Mouse (Mus musculus): Measurements from ENCODE around the gene Ppp3ca. TPM values are rescaled to one million over a fixed set of nuclear protein-coding genes. Genes with fewer than 3 reads are reported as not detected.

Ppp3ca gene
- total and polyA plus RNA-seq, 2 experiments from 2014 or later, result 159 to 184 TPM

DNA sequence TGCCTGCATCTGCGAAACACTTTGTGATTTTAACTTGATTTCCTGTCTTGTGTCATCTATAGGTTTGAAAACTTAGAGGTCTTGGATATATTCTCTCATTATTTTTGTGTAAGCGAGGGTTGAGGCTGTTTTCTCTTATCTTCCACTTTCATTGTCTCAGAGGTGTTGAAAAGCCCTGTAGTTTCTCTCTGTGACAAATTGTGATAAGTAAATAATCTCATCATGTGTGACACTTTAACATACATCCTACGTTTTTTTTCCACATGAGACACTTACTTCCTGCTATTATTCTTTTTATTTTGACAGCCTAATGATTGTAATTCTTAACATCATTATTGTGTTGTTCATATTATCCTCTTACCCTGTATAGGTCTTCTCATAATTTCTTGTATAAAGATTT, 140.3 kb downstream of the Ppp3ca start:
- Histone ChIP-seq H3K4me2 (ENCODE audit: low read depth, low read length, poor library complexity, severe bottlenecking) (no peak overlapping the region), H3K27me3 (ENCODE audit: insufficient read depth, low read length) (no peaks in the 10 kb centered on the region), H3K9ac (replicated peaks; ENCODE audit: low read length, poor library complexity, severe bottlenecking) (no peak overlapping the region), H3K4me1 (ENCODE audit: insufficient read depth, low read length) (no peaks in the 10 kb centered on the region), H3K27ac (ENCODE audit: low read depth, low read length) (no peak overlapping the region), H3K9me3 (ENCODE audit: low read length) (no peaks in the 10 kb centered on the region), H3K4me3 (ENCODE audit: low read depth, low read length) (no peak overlapping the region), H3K36me3 (ENCODE audit: insufficient read depth, low read length) (no peaks in the 10 kb centered on the region)
- WGBS, result 51% methylated on average over 3 of the region's 3 CpGs
- DNase-seq (ENCODE audit: low spot score), result no peak
- ATAC-seq (ENCODE audit: low FRiP score), result no peak
- TF ChIP-seq CTCF (IDR thresholded peaks at IDR 0.05), result no peak

DNA sequence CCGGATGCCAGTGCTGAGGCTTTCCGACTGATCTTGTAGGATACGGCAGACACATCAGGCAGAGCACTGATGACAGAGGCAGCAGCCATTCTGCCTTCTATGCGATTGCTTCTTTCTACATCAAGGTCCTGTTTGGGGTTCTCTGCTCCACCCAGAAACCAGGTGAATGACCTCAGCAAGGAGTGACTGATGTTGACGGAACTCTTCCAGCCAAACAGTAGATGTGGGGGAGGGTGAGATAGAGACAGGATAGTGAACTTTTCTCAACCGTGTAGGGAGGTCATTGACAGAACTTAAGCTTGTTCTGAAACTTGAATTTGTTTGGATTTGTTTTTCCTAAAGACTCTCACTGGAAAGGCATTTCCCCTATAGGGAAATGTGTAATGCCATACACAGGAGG, 142.2 kb downstream of the Ppp3ca start:
- H3K9ac ChIP-seq (replicated peaks; ENCODE audit: low read length, poor library complexity, severe bottlenecking), result no peak overlapping the region
- no peaks in the 10 kb centered on the region for H3K27me3 ChIP-seq (ENCODE audit: insufficient read depth, low read length)
- H3K4me1 ChIP-seq (ENCODE audit: insufficient read depth, low read length), result no peaks in the 10 kb centered on the region
- H3K4me3 ChIP-seq (ENCODE audit: low read depth, low read length), result no peak overlapping the region
- no peak overlapping the region for H3K4me2 ChIP-seq (ENCODE audit: low read depth, low read length, poor library complexity, severe bottlenecking)
- TF ChIP-seq CTCF (IDR thresholded peaks at IDR 0.05), result no peak
- 91% methylated on average over 6 of the region's 6 CpGs for WGBS
- no peak overlapping the region for H3K27ac ChIP-seq (ENCODE audit: low read depth, low read length)
- DNase-seq (ENCODE audit: low spot score) (no peak), ATAC-seq (ENCODE audit: low FRiP score) (no peak)
- H3K36me3 ChIP-seq (ENCODE audit: insufficient read depth, low read length), result no peaks in the 10 kb centered on the region
- no peaks in the 10 kb centered on the region for H3K9me3 ChIP-seq (ENCODE audit: low read length)

DNA sequence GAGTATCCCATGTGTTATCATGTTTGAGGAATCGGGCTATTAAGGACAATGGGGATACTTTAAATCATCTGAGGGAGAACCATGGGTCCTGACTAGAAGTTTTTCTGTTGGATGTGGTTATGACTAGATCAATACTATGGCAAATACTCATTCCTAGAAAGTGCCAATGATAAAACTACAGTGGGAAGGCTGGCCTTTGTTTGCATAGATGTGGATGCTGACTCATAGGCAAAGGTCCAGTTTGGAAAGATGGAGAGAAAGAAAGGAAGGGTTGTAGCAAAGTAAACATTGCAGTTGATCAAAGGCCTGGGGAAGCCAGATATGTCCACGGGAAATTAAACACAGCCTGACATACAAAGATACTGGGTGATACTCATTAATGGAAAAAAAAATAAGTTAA, 142.9 kb downstream of the Ppp3ca start:
- Histone ChIP-seq H3K4me2 (ENCODE audit: low read depth, low read length, poor library complexity, severe bottlenecking) (no peak overlapping the region), H3K9ac (replicated peaks; ENCODE audit: low read length, poor library complexity, severe bottlenecking) (no peak overlapping the region), H3K4me3 (ENCODE audit: low read depth, low read length) (no peak overlapping the region), H3K9me3 (ENCODE audit: low read length) (no peaks in the 10 kb centered on the region), H3K36me3 (ENCODE audit: insufficient read depth, low read length) (no peaks in the 10 kb centered on the region), H3K27ac (ENCODE audit: low read depth, low read length) (no peak overlapping the region), H3K27me3 (ENCODE audit: insufficient read depth, low read length) (no peaks in the 10 kb centered on the region), H3K4me1 (ENCODE audit: insufficient read depth, low read length) (no peaks in the 10 kb centered on the region)
- TF ChIP-seq CTCF (IDR thresholded peaks at IDR 0.05), result no peak
- 88% methylated on average over 2 of the region's 2 CpGs for WGBS
- no peak for ATAC-seq (ENCODE audit: low FRiP score)
- no peak for DNase-seq (ENCODE audit: low spot score)

DNA sequence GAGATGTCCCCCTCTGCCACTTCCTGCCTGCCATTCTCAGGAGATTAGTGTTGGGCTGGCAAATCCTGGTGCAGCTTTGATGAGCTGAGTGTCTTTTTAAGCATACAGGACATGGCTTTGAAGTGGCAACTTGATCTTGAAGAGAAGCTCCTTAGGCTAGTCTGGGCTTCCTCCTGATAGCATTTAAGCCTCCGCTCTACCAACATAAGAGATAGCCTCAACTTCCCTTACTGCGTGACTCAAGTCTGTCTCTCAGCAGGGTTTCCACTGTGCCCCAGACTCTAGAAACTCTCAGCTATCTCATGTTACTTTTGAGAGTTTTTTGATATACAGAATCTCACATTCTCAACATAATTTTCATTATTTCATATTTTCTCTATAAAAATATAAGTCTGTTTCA, 144.0 kb downstream of the Ppp3ca start:
- H3K9ac ChIP-seq (replicated peaks; ENCODE audit: low read length, poor library complexity, severe bottlenecking), result no peak overlapping the region
- no peak for ATAC-seq (ENCODE audit: low FRiP score)
- DNase-seq (ENCODE audit: low spot score), result no peak
- H3K9me3 ChIP-seq (ENCODE audit: low read length), result no peaks in the 10 kb centered on the region
- H3K36me3 ChIP-seq (ENCODE audit: insufficient read depth, low read length), result no peaks in the 10 kb centered on the region
- 73% methylated on average over 2 of the region's 2 CpGs for WGBS
- no peak for TF ChIP-seq CTCF (IDR thresholded peaks at IDR 0.05)
- no peaks in the 10 kb centered on the region for H3K4me1 ChIP-seq (ENCODE audit: insufficient read depth, low read length)
- no peak overlapping the region for H3K27ac ChIP-seq (ENCODE audit: low read depth, low read length)
- no peak overlapping the region for H3K4me3 ChIP-seq (ENCODE audit: low read depth, low read length)
- H3K4me2 ChIP-seq (ENCODE audit: low read depth, low read length, poor library complexity, severe bottlenecking), result no peak overlapping the region
- H3K27me3 ChIP-seq (ENCODE audit: insufficient read depth, low read length), result no peaks in the 10 kb centered on the region

DNA sequence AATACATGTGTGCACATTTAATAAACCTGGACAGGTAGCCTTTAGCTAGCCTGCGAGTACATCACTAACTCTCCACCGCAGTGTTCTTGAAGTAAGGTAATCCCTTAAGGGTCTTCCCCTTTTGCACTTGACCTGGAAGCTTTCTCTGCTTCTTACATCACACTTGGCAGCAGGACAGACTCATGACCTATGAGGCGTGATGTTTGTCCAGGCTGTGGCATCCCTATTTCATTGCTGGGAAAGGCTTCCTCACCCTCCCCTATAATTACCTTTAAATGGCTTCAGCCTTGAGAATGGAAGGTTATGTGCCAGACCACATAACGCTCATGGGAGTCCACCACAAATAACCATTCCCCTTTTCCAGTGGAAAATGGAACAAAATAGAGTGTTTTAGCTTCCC, 145.0 kb downstream of the Ppp3ca start:
- no peaks in the 10 kb centered on the region for H3K36me3 ChIP-seq (ENCODE audit: insufficient read depth, low read length)
- no peak overlapping the region for H3K4me3 ChIP-seq (ENCODE audit: low read depth, low read length)
- WGBS, result 94% methylated on average over 4 of the region's 4 CpGs

DNA sequence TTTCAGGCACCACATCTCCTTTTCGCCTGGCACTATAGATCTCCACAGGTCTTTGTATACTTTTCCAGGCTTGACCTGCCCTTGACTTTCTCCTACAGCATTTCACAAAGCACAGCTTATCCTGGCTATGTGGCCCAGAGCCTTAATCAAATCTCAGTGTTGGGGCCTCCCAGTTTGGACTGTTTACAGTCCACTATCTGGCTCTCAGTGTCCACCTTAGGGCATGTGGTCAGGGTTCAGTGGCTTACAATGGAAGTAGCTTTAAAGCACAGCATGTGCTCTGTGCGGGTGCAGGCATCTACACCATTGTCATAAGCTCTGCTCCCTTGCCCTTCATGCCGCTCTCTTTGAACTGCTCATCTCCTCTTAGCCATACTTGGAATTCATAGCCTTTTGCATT, 146.4 kb downstream of the Ppp3ca start:
- 57% methylated on average over 3 of the region's 3 CpGs for WGBS

More for the DNA sequence above, 145.0 kb downstream of the Ppp3ca start:
- ATAC-seq (ENCODE audit: low FRiP score) (no peak), DNase-seq (ENCODE audit: low spot score) (no peak)
- Histone ChIP-seq H3K27me3 (ENCODE audit: insufficient read depth, low read length) (no peaks in the 10 kb centered on the region), H3K9ac (replicated peaks; ENCODE audit: low read length, poor library complexity, severe bottlenecking) (no peak overlapping the region), H3K4me2 (ENCODE audit: low read depth, low read length, poor library complexity, severe bottlenecking) (no peak overlapping the region), H3K4me1 (ENCODE audit: insufficient read depth, low read length) (no peaks in the 10 kb centered on the region), H3K9me3 (ENCODE audit: low read length) (no peaks in the 10 kb centered on the region), H3K27ac (ENCODE audit: low read depth, low read length) (no peak overlapping the region)
- TF ChIP-seq CTCF (IDR thresholded peaks at IDR 0.05), result no peak

More for the DNA sequence above, 146.4 kb downstream of the Ppp3ca start:
- Histone ChIP-seq H3K4me1 (ENCODE audit: insufficient read depth, low read length) (no peaks in the 10 kb centered on the region), H3K9ac (replicated peaks; ENCODE audit: low read length, poor library complexity, severe bottlenecking) (no peak overlapping the region), H3K36me3 (ENCODE audit: insufficient read depth, low read length) (no peaks in the 10 kb centered on the region), H3K27ac (ENCODE audit: low read depth, low read length) (no peak overlapping the region), H3K27me3 (ENCODE audit: insufficient read depth, low read length) (no peaks in the 10 kb centered on the region), H3K4me2 (ENCODE audit: low read depth, low read length, poor library complexity, severe bottlenecking) (no peak overlapping the region), H3K4me3 (ENCODE audit: low read depth, low read length) (no peak overlapping the region), H3K9me3 (ENCODE audit: low read length) (no peaks in the 10 kb centered on the region)
- DNase-seq (ENCODE audit: low spot score) (no peak), ATAC-seq (ENCODE audit: low FRiP score) (no peak)
- TF ChIP-seq CTCF (IDR thresholded peaks at IDR 0.05), result no peak

All from midbrain, postnatal 0 days (tissue).